ENCODE assay signal across 21 mouse cellular contexts in genomic region chr14:74904442-74904841, GRCm38 (mm10).
"Had no signal": no experiment of that assay in that cellular context is flagged by ENCODE, and none has a peak within 500 bp of the region (broad histone marks: within the 10 kb centered on the region; RNA-seq: fewer than 3 reads in every experiment).

No protein-coding gene starts in this region.

- H3K4me1 ChIP-seq: neural tube, embryonic 12.5 days had no signal

- H3K4me3 ChIP-seq: limb, embryonic 10.5 days; limb, embryonic 13.5 days; liver, embryonic 12.5 days; liver, embryonic 15.5 days; lung, embryonic 15.5 days; midbrain, embryonic 12.5 days; midbrain, embryonic 15.5 days; neural tube, embryonic 12.5 days; neural tube, embryonic 15.5 days; stomach, embryonic 15.5 days had no signal

- ATAC-seq: intestine, postnatal 0 days; liver, embryonic 12.5 days; midbrain, embryonic 15.5 days had no signal

- H3K27ac ChIP-seq: kidney, postnatal 0 days; limb, embryonic 10.5 days; limb, embryonic 13.5 days; liver, embryonic 12.5 days; liver, embryonic 15.5 days; lung, embryonic 15.5 days; midbrain, embryonic 12.5 days; midbrain, embryonic 15.5 days; neural tube, embryonic 12.5 days; neural tube, embryonic 15.5 days; stomach, embryonic 15.5 days had no signal

- DNase-seq: kidney, adult 2 months; kidney, postnatal 36 days; liver; lung, adult 18-20 months; lung, postnatal 10 days; lung, postnatal 36 days; retina, postnatal 1 day; right cerebral cortex, postnatal 25 days; thymus, postnatal 25 days had no signal

- H3K36me3 ChIP-seq: limb, embryonic 10.5 days; limb, embryonic 13.5 days; liver, embryonic 12.5 days; liver, embryonic 15.5 days; lung, embryonic 15.5 days; midbrain, embryonic 12.5 days; midbrain, embryonic 15.5 days; neural tube, embryonic 12.5 days; neural tube, embryonic 15.5 days; stomach, embryonic 15.5 days had no signal

- H3K27me3 ChIP-seq: limb, embryonic 13.5 days; liver, embryonic 12.5 days; liver, embryonic 15.5 days; lung, embryonic 15.5 days; midbrain, embryonic 12.5 days; midbrain, embryonic 15.5 days; neural tube, embryonic 12.5 days; neural tube, embryonic 15.5 days; stomach, embryonic 15.5 days had no signal

- H3K9ac ChIP-seq: limb, embryonic 13.5 days; liver, embryonic 12.5 days; liver, embryonic 15.5 days; lung, embryonic 15.5 days; midbrain, embryonic 12.5 days; midbrain, embryonic 15.5 days; neural tube, embryonic 12.5 days; neural tube, embryonic 15.5 days; stomach, embryonic 15.5 days had no signal

- H3K9me3 ChIP-seq: limb, embryonic 10.5 days; limb, embryonic 13.5 days; liver, embryonic 12.5 days; liver, embryonic 15.5 days; lung, embryonic 15.5 days; midbrain, embryonic 12.5 days; midbrain, embryonic 15.5 days; neural tube, embryonic 12.5 days; neural tube, embryonic 15.5 days; stomach, embryonic 15.5 days had no signal
